Mouse (Mus musculus) layer of hippocampus, postnatal 25 days (tissue): ENCODE measurements around the gene Lama5. TPM values are rescaled to one million over a fixed set of nuclear protein-coding genes. Genes with fewer than 3 reads are reported as not detected.
"Not testable (repeated sequence)": the region's sequence is repeated elsewhere in the genome, so short reads cannot be mapped to it uniquely, and the experiment has no call there.

Experiments
- DNase-seq, 2 experiments: peaks; one replicate each; pipeline ENCODE4 v3.0.0; 2022; ENCODE audit warnings: mixed read lengths in 2 of 2, low spot score in 1 of 2; ENCODE audit errors: extremely low spot score in 1 of 2
- total RNA-seq, 2 experiments: library from RNA; stranded (reverse); gene quantifications; 2 replicates each; pipeline ENCODE4 v1.2.3; 2021

The Lama5 gene
- total RNA-seq: 10 to 100 TPM in 1 of 2 experiments, 1 to 10 TPM in 1; 5.7 to 10.2 TPM

GRCm38 (mm10) chr2:180225762-180226378 lies at the start of gene Lama5:
Lama5 (minus strand) TSS chr2:180225859.
- no peak for DNase-seq

GRCm38 (mm10) chr2:180274523-180274922 lies 48.9 kb upstream of the Lama5 start:
- DNase-seq: no peak

- DNase-seq: peak; percentile 72 to 77
Measured at GRCm38 (mm10) chr2:180273394-180274244, 48.0 kb upstream of the Lama5 start, which contains the start of gene Cables2. Cables2 (minus strand) TSS chr2:180273496.

- peak in 1 of 2 experiments; percentile 27 for DNase-seq
Measured at GRCm38 (mm10) chr2:180272884-180273321, 47.2 kb upstream of the Lama5 start.

GRCm38 (mm10) chr2:180271804-180272395 lies 46.2 kb upstream of the Lama5 start:
- DNase-seq: no peak

- no peak for DNase-seq
Measured at GRCm38 (mm10) chr2:180270537-180271255, 45.0 kb upstream of the Lama5 start.

- no peak for DNase-seq
Measured at GRCm38 (mm10) chr2:180269329-180269728, 43.7 kb upstream of the Lama5 start.

GRCm38 (mm10) chr2:180267955-180268354 lies 42.3 kb upstream of the Lama5 start:
- DNase-seq: no peak

- DNase-seq: no peak
Measured at GRCm38 (mm10) chr2:180262891-180263290, 37.2 kb upstream of the Lama5 start.

- DNase-seq: no peak
Measured at GRCm38 (mm10) chr2:180262441-180262840, 36.8 kb upstream of the Lama5 start.

GRCm38 (mm10) chr2:180261901-180262300 lies 36.2 kb upstream of the Lama5 start:
- no peak for DNase-seq

- DNase-seq: no peak
Measured at GRCm38 (mm10) chr2:180260610-180261480, 35.2 kb upstream of the Lama5 start.

- not testable (repeated sequence) for DNase-seq
Measured at GRCm38 (mm10) chr2:180259826-180260609, 34.4 kb upstream of the Lama5 start.

- not testable (repeated sequence) for DNase-seq
Measured at GRCm38 (mm10) chr2:180258951-180259484, 33.4 kb upstream of the Lama5 start.

- DNase-seq: no peak
Measured at GRCm38 (mm10) chr2:180257963-180258865, 32.6 kb upstream of the Lama5 start.

- peak; percentile 88 to 92 for DNase-seq
Measured at GRCm38 (mm10) chr2:180257001-180257521, 31.4 kb upstream of the Lama5 start, which contains the start of gene Rps21. Rps21 (plus strand) TSS chr2:180257377.
